Mouse (Mus musculus): ENCODE measurements at regions not wholly inside any gene's neighbourhood (a gene's known extent, or its start where the extent isn't known, plus 50 kb on each side); places are given as distances from the start of the nearest gene placed in this dataset.

DNA sequence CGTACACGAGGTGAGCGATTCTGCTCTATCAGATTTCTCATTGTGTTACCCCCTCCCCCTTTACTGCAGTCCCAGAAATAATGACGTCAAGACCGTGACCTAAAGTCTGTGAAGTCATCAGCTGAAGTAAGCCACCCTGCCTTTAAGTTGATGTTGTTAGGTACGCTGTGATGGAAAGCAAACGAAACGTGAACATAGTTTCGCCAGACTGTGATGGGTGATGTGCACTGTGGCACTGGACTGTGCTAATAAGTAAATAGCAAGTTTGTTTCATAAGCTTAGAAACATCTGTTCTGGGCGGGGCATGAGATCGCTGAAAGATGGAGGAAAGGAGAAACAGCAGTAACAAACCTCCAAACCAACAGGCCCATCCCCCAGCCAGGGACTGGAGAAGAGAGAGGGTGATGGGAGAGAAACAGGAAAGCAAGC, 64.0 kb upstream of the Rap1b start:
- TF ChIP-seq CTCF (IDR thresholded peaks at IDR 0.05; ENCODE audit: borderline replicate concordance, insufficient read depth, low read length) (no peak), POLR2A (IDR thresholded peaks at IDR 0.05; ENCODE audit: low read depth, low read length) (no peak)

Data from embryonic fibroblast, embryonic 13.5 days (primary cell).